Mouse (Mus musculus): ENCODE results near the gene Ube2c. TPM values are rescaled to one million over a fixed set of nuclear protein-coding genes. Genes with fewer than 3 reads are reported as not detected.
"Not testable (repeated sequence)": the region's sequence is repeated elsewhere in the genome, so short reads cannot be mapped to it uniquely, and the experiment has no call there.

The Ube2c gene
- polyA plus RNA-seq, 1 experiment from 2014 or later, result 42.8 TPM

DNA sequence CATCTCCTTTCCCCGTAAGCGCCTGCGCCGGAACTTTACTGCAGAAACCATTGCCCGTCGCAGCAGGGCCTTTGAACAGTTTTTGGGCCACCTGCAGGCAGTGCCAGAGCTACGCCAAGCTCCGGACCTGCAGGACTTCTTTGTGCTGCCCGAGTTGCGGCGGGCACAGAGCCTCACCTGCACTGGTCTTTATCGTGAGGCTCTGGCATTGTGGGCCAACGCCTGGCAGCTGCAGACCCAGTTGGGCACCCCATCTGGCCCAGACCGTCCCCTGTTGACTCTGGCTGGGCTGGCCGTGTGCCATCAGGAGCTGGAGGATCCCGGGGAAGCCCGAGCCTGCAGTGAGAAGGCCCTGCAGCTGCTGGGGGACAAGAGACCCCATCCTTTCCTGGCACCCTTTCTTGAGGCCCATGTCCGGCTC is 22.2 kb downstream of the Ube2c start:
- Histone ChIP-seq H3K36me3 (peaks cover 51% of the 10 kb centered on the region), H3K4me3 (replicated peaks) (no peak overlapping the region), H3K4me2 (no peak overlapping the region), H3K27me3 (replicated peaks) (no peaks in the 10 kb centered on the region), H3K9me3 (replicated peaks) (no peaks in the 10 kb centered on the region), H3K27ac (replicated peaks) (no peak overlapping the region), H3K9ac (replicated peaks) (no peak overlapping the region), H3K4me1 (peaks cover 17% of the 10 kb centered on the region)
- 87% methylated on average over 18 of the region's 18 CpGs for WGBS
- ATAC-seq (ENCODE audit: low FRiP score), result no peak

DNA sequence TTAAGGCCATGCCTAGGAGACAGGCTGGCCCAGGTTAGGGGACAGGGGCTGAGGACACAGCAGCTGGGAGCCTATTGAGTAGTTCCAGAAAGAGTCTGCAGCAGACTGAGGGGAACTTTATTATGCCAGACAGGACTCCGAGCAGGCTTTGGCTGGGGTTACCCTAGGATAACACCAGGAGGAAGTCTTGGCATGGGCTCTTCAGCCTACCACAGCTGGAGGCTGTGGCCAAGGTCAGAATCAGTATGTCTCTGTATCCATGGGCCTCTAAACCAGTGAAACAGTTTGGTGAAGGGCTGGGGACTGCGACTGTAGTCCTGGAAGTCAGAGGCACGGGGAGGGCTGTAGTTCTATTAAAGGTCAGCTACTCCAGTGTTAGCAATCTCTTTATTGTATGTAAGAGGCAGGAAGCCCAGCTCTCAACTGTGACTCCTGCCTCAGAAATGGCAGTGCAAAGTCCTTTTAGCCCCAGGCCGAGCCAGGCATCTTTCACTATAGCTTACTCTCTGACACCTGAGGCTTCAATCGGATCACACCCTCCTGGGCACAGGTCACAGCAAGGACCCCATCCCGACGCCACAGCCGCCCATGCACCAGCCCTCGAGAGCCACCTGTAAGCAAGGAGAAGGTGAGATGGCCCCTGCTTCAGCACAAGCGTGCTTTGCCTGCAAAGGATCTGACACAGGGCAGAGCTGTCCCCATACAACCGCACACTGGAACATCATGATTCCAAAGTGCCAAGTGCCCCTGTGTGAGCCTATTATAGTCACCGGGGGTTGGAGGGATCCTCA is 22.9 kb downstream of the Ube2c start:
- no peak overlapping the region for H3K9ac ChIP-seq (replicated peaks)
- no peak overlapping the region for H3K4me2 ChIP-seq
- no peak for ATAC-seq (ENCODE audit: low FRiP score)
- WGBS, result 93% methylated on average over 12 of the region's 12 CpGs
- no peak overlapping the region for H3K27ac ChIP-seq (replicated peaks)
- H3K27me3 ChIP-seq (replicated peaks), result no peaks in the 10 kb centered on the region
- peaks cover 56% of the 10 kb centered on the region for H3K36me3 ChIP-seq
- no peaks in the 10 kb centered on the region for H3K9me3 ChIP-seq (replicated peaks)
- peaks cover 10% of the 10 kb centered on the region for H3K4me1 ChIP-seq
- H3K4me3 ChIP-seq (replicated peaks), result no peak overlapping the region

- Histone ChIP-seq H3K4me3 (replicated peaks) (no peak overlapping the region), H3K27ac (replicated peaks) (no peak overlapping the region)
These were observed 23.5 kb downstream of the Ube2c start for GRCm38 (mm10) chr2:164793236-164793635.

DNA sequence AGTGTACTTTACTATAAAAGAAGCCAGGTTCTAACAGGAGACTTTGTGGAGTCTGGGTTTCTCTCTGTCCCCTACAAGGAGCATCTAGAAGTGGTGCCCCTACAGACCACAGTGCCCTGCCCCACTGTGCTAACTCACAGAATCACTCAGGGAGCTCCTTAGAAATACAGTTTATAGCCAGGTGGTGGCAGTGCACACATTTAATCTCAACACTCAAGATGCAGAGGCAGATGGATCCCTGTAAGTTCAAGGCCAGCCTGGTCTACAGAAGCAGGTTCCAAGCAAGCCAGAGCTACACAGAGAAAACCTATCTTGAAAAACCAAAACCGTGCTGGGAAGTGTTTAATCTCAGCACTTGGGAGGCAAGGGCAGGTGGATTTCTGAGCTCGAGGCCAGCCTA is 24.1 kb downstream of the Ube2c start:
- Histone ChIP-seq H3K4me1 (no peaks in the 10 kb centered on the region; the same call in 1 of the 2 replicates), H3K27me3 (replicated peaks) (no peaks in the 10 kb centered on the region), H3K9me3 (replicated peaks) (no peaks in the 10 kb centered on the region), H3K4me3 (replicated peaks) (no peak overlapping the region), H3K9ac (replicated peaks) (no peak overlapping the region), H3K4me2 (no peak overlapping the region), H3K27ac (replicated peaks) (no peak overlapping the region), H3K36me3 (peaks cover 62% of the 10 kb centered on the region)
- no peak for ATAC-seq (ENCODE audit: low FRiP score)
- 94% methylated on average over 2 of the region's 2 CpGs for WGBS

More at GRCm38 (mm10) chr2:164793236-164793635, 23.5 kb downstream of the Ube2c start:
- WGBS, result 83% methylated on average over 3 of the region's 3 CpGs
- peaks cover 5% of the 10 kb centered on the region for H3K4me1 ChIP-seq
- no peaks in the 10 kb centered on the region for H3K27me3 ChIP-seq (replicated peaks)
- peaks cover 61% of the 10 kb centered on the region for H3K36me3 ChIP-seq
- no peak overlapping the region for H3K9ac ChIP-seq (replicated peaks)
- no peak for ATAC-seq (ENCODE audit: low FRiP score)
- no peak overlapping the region for H3K4me2 ChIP-seq
- H3K9me3 ChIP-seq (replicated peaks), result no peaks in the 10 kb centered on the region

GRCm38 (mm10) chr2:164794293-164794692 is 24.6 kb downstream of the Ube2c start:
- Histone ChIP-seq H3K4me3 (replicated peaks) (no peak overlapping the region), H3K9ac (replicated peaks) (no peak overlapping the region), H3K4me2 (no peak overlapping the region), H3K27ac (replicated peaks) (no peak overlapping the region), H3K4me1 (no peaks in the 10 kb centered on the region), H3K27me3 (replicated peaks) (no peaks in the 10 kb centered on the region), H3K9me3 (replicated peaks) (no peaks in the 10 kb centered on the region), H3K36me3 (peaks cover 58% of the 10 kb centered on the region)
- 32% methylated on average over 5 of the region's 5 CpGs for WGBS
- ATAC-seq (ENCODE audit: low FRiP score), result no peak

- 80% methylated on average over 4 of the region's 4 CpGs for WGBS
- Histone ChIP-seq H3K27ac (replicated peaks) (no peak overlapping the region), H3K9me3 (replicated peaks) (no peaks in the 10 kb centered on the region), H3K4me3 (replicated peaks) (no peak overlapping the region), H3K9ac (replicated peaks) (no peak overlapping the region), H3K4me2 (no peak overlapping the region), H3K27me3 (replicated peaks) (no peaks in the 10 kb centered on the region), H3K36me3 (peaks cover 61% of the 10 kb centered on the region), H3K4me1 (no peaks in the 10 kb centered on the region)
- no peak for ATAC-seq (ENCODE audit: low FRiP score)
These were observed 26.2 kb downstream of the Ube2c start for GRCm38 (mm10) chr2:164795868-164796267.

- not testable (repeated sequence) for H3K27me3 ChIP-seq (replicated peaks); H3K9ac ChIP-seq (replicated peaks); H3K9me3 ChIP-seq (replicated peaks); H3K4me3 ChIP-seq (replicated peaks); ATAC-seq (ENCODE audit: low FRiP score); H3K27ac ChIP-seq (replicated peaks); H3K4me2 ChIP-seq
- WGBS, result 84% methylated on average over 6 of the region's 6 CpGs
- Histone ChIP-seq H3K36me3 (peaks cover 44% of the 10 kb centered on the region), H3K4me1 (peaks cover 16% of the 10 kb centered on the region)
These were observed 28.9 kb downstream of the Ube2c start for GRCm38 (mm10) chr2:164798554-164798953.

GRCm38 (mm10) chr2:164800252-164801004 is 30.7 kb downstream of the Ube2c start:
- no peak overlapping the region for H3K27ac ChIP-seq (replicated peaks)
- no peak overlapping the region for H3K9ac ChIP-seq (replicated peaks)
- WGBS, result 95% methylated on average over 13 of the region's 13 CpGs
- no peak overlapping the region for H3K4me3 ChIP-seq (replicated peaks)
- H3K27me3 ChIP-seq (replicated peaks), result no peaks in the 10 kb centered on the region
- peaks cover 23% of the 10 kb centered on the region for H3K4me1 ChIP-seq
- peaks cover 38% of the 10 kb centered on the region for H3K36me3 ChIP-seq
- ATAC-seq (ENCODE audit: low FRiP score), result no peak
- H3K9me3 ChIP-seq (replicated peaks), result no peaks in the 10 kb centered on the region
- no peak overlapping the region for H3K4me2 ChIP-seq

DNA sequence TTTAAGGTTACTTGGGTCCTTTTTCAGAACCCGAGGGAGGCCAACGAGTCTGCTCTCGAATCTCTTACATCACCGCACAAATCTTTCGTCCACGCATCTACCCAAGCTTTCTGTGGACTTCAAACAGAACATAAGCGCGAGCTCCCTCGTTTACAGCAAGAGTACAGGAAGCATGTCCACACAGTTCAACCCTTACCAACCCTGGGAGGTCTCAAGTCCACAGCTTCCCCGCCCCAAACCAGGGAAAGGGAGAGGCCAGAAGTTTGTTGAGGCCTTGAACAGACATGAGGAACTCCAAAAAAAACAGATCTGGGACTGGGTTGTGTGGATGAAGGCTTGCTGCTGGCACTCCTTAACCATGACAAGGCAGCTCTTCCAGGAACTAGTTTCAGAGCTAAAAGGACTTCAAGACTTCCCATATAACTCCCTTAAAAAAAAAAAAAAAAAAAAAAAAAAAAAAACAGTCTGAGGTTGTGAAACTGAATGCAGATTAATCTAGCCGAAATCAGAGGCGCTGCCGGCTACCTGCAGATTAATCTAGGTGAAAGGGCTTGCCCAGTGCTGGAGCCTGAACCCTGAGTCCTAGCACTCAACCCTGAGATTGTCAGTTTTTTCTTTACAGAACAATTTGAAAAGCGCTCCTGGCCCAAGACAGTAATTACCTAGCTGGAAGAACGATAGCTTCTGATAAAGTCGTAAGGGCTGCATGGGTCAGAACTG is 33.7 kb downstream of the Ube2c start:
- H3K27ac ChIP-seq (replicated peaks), result no peak overlapping the region
- H3K27me3 ChIP-seq (replicated peaks), result no peaks in the 10 kb centered on the region
- WGBS, result 95% methylated on average over 16 of the region's 16 CpGs
- no peaks in the 10 kb centered on the region for H3K9me3 ChIP-seq (replicated peaks)
- H3K4me3 ChIP-seq (replicated peaks), result peak overlapping the region; percentile 96
- H3K36me3 ChIP-seq, result peaks cover 13% of the 10 kb centered on the region; the same call in 1 of the 2 replicates
- H3K9ac ChIP-seq (replicated peaks), result peak overlapping the region; percentile 76; the same call in 1 of the 2 replicates
- H3K4me1 ChIP-seq, result peaks cover 47% of the 10 kb centered on the region
- no peak for ATAC-seq (ENCODE audit: low FRiP score)
- H3K4me2 ChIP-seq, result peak overlapping the region; percentile 67

DNA sequence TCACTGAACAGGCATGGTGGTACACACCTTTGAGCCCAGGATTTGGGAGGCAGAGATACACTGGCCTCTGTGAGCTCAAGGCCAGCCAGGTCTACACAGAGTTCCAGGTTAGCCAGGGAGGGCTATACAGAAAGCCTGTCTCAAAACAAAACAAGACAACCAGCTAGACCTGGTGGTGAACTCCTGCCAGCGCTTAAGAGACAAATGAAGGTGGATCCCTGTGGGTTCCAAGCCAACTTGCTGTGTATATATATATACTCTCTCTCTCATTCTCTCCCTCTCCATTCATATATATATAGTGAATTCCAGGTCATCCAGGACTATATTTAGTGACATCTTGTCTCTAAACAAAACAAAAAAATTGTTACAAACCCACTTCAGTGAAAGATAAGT is 34.2 kb downstream of the Ube2c start:
- no peak for ATAC-seq (ENCODE audit: low FRiP score)
- Histone ChIP-seq H3K4me2 (peak overlapping the region; percentile 67), H3K9me3 (replicated peaks) (no peaks in the 10 kb centered on the region), H3K27ac (replicated peaks) (peak overlapping the region; percentile 89; the same call in 1 of the 2 replicates), H3K4me1 (peaks cover 47% of the 10 kb centered on the region), H3K9ac (replicated peaks) (peak overlapping the region; percentile 76), H3K4me3 (replicated peaks) (peak overlapping the region; percentile 96), H3K36me3 (peaks cover 16% of the 10 kb centered on the region), H3K27me3 (replicated peaks) (no peaks in the 10 kb centered on the region)
- WGBS, result 63% methylated on average over 1 of the region's 1 CpGs

- ATAC-seq (ENCODE audit: low FRiP score), result peak; percentile 97
- Histone ChIP-seq H3K27me3 (replicated peaks) (no peaks in the 10 kb centered on the region), H3K4me2 (peak within 1 kb of the TSS; percentile 82), H3K4me3 (replicated peaks) (peak within 1 kb of the TSS; percentile 96), H3K27ac (replicated peaks) (peak within 1 kb of the TSS; percentile 91), H3K9ac (replicated peaks) (peak within 1 kb of the TSS; percentile 86), H3K4me1 (peaks cover 47% of the 10 kb centered on the region), H3K9me3 (replicated peaks) (no peaks in the 10 kb centered on the region), H3K36me3 (peaks cover 17% of the 10 kb centered on the region)
- WGBS, result under 1% methylated on average over 47 of the region's 47 CpGs
These were observed 35.0 kb downstream of the Ube2c start, which contains the start of the genes Acot8 and Zswim3 for GRCm38 (mm10) chr2:164804533-164805331. Acot8 (minus strand) TSS chr2:164804882. Zswim3 (plus strand) TSS chr2:164805098.

Measured in neural tube, embryonic 15.5 days (tissue).